Mouse (Mus musculus): ENCODE results near the gene Myl6. TPM values are rescaled to one million over a fixed set of nuclear protein-coding genes. Genes with fewer than 3 reads are reported as not detected.

Gene Myl6
- polyA plus RNA-seq, 1 experiment from 2014 or later: 1,028 TPM

- Histone ChIP-seq H3K4me3 (ENCODE audit: low read length) (peak overlapping the region; percentile 95), H3K27ac (ENCODE audit: low read depth, low read length) (peak overlapping the region; percentile 98), H3K4me1 (ENCODE audit: control insufficient read depth, insufficient read depth, low read depth, low read length) (peaks cover 10% of the 10 kb centered on the region), H3K27me3 (replicated peaks; ENCODE audit: control insufficient read depth, insufficient read depth, low read length) (no peaks in the 10 kb centered on the region), H3K9me3 (ENCODE audit: control insufficient read depth, low read length) (no peaks in the 10 kb centered on the region), H3K4me2 (ENCODE audit: low read length) (peak overlapping the region; percentile 64), H3K9ac (ENCODE audit: low read depth, low read length) (peak overlapping the region; percentile 99), H3K36me3 (ENCODE audit: control insufficient read depth, insufficient read depth, low read length) (peaks cover 10% of the 10 kb centered on the region)
- 0% methylated on average over 29 of the region's 29 CpGs for WGBS
- peak; percentile 68 for ATAC-seq
These were observed 35.6 kb downstream of the Myl6 start for GRCm38 (mm10) chr10:128458348-128458718.

GRCm38 (mm10) chr10:128457676-128458075 is 36.3 kb downstream of the Myl6 start:
- Histone ChIP-seq H3K4me2 (ENCODE audit: low read length) (no peak overlapping the region), H3K4me1 (ENCODE audit: control insufficient read depth, insufficient read depth, low read depth, low read length) (peaks cover 10% of the 10 kb centered on the region), H3K27me3 (replicated peaks; ENCODE audit: control insufficient read depth, insufficient read depth, low read length) (no peaks in the 10 kb centered on the region), H3K9me3 (ENCODE audit: control insufficient read depth, low read length) (no peaks in the 10 kb centered on the region), H3K36me3 (ENCODE audit: control insufficient read depth, insufficient read depth, low read length) (0 out of 2 replicates have a peak, but pooled peaks cover 4% of the 10 kb centered on the region), H3K27ac (ENCODE audit: low read depth, low read length) (no peak overlapping the region), H3K4me3 (ENCODE audit: low read length) (no peak overlapping the region), H3K9ac (ENCODE audit: low read depth, low read length) (no peak overlapping the region)
- no peak for ATAC-seq
- WGBS: 89% methylated on average over 6 of the region's 6 CpGs

DNA sequence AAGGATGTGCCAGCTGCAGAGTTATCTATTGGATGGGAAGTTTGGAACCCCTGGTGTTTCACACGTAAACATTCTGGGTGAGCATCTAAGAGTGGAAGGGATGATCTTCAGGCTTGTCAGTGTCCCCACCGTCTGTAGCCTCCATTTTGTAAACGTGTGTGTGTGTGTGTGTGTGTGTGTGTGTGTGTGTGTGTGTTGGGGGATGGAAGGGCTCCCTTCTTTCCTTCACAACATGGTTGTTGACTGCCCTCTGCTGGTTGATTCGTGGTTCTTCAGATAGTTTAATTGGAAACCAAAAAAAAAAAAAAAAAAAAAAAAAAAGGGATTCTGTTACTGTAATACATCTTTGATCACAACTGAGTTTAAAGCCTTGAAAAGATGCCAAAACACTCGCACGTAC is 38.7 kb downstream of the Myl6 start:
- Histone ChIP-seq H3K9ac (ENCODE audit: low read depth, low read length) (no peak overlapping the region), H3K9me3 (ENCODE audit: control insufficient read depth, low read length) (no peaks in the 10 kb centered on the region), H3K36me3 (ENCODE audit: control insufficient read depth, insufficient read depth, low read length) (no peaks in the 10 kb centered on the region), H3K27ac (ENCODE audit: low read depth, low read length) (no peak overlapping the region), H3K4me2 (ENCODE audit: low read length) (peak overlapping the region; percentile 30), H3K4me1 (ENCODE audit: control insufficient read depth, insufficient read depth, low read depth, low read length) (no peaks in the 10 kb centered on the region; the same call in 1 of the 2 replicates), H3K4me3 (ENCODE audit: low read length) (no peak overlapping the region), H3K27me3 (replicated peaks; ENCODE audit: control insufficient read depth, insufficient read depth, low read length) (no peaks in the 10 kb centered on the region)
- ATAC-seq: no peak
- WGBS: 5% methylated on average over 6 of the region's 6 CpGs

- Histone ChIP-seq H3K4me2 (ENCODE audit: low read length) (no peak overlapping the region), H3K4me3 (ENCODE audit: low read length) (no peak overlapping the region), H3K9me3 (ENCODE audit: control insufficient read depth, low read length) (no peaks in the 10 kb centered on the region), H3K36me3 (ENCODE audit: control insufficient read depth, insufficient read depth, low read length) (no peaks in the 10 kb centered on the region), H3K27ac (ENCODE audit: low read depth, low read length) (no peak overlapping the region), H3K27me3 (replicated peaks; ENCODE audit: control insufficient read depth, insufficient read depth, low read length) (no peaks in the 10 kb centered on the region), H3K9ac (ENCODE audit: low read depth, low read length) (no peak overlapping the region), H3K4me1 (ENCODE audit: control insufficient read depth, insufficient read depth, low read depth, low read length) (no peaks in the 10 kb centered on the region)
- 74% methylated on average over 3 of the region's 3 CpGs for WGBS
- ATAC-seq: no peak
These were observed 39.5 kb downstream of the Myl6 start for GRCm38 (mm10) chr10:128454471-128454870.

DNA sequence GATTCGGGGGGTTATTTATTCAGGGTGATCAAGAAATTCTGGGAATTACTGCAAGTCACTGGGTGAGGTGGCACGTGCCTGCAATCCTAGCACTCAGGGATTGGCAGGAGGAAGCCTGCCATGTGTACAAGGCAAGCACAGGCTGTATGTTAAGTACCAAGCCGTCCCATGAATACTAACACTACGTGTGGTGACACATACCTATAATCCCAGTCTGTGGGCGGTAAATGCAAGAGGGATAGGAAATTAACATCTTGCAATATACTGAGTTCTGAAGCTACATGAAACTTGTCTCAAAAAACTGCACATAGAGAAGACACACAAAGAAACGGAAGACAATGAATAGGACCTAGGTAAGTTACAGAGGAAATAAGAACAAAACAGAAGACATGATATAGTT is 42.9 kb downstream of the Myl6 start:
- Histone ChIP-seq H3K9ac (ENCODE audit: low read depth, low read length) (no peak overlapping the region), H3K4me2 (ENCODE audit: low read length) (no peak overlapping the region), H3K9me3 (ENCODE audit: control insufficient read depth, low read length) (no peaks in the 10 kb centered on the region), H3K27ac (ENCODE audit: low read depth, low read length) (no peak overlapping the region), H3K27me3 (replicated peaks; ENCODE audit: control insufficient read depth, insufficient read depth, low read length) (no peaks in the 10 kb centered on the region), H3K4me3 (ENCODE audit: low read length) (no peak overlapping the region), H3K36me3 (ENCODE audit: control insufficient read depth, insufficient read depth, low read length) (no peaks in the 10 kb centered on the region), H3K4me1 (ENCODE audit: control insufficient read depth, insufficient read depth, low read depth, low read length) (no peaks in the 10 kb centered on the region)
- WGBS: 81% methylated on average over 6 of the region's 6 CpGs
- no peak for ATAC-seq

- Histone ChIP-seq H3K9ac (ENCODE audit: low read depth, low read length) (no peak overlapping the region), H3K4me2 (ENCODE audit: low read length) (no peak overlapping the region), H3K4me1 (ENCODE audit: control insufficient read depth, insufficient read depth, low read depth, low read length) (no peaks in the 10 kb centered on the region), H3K36me3 (ENCODE audit: control insufficient read depth, insufficient read depth, low read length) (peaks cover 5% of the 10 kb centered on the region; the same call in 1 of the 2 replicates), H3K27me3 (replicated peaks; ENCODE audit: control insufficient read depth, insufficient read depth, low read length) (no peaks in the 10 kb centered on the region), H3K27ac (ENCODE audit: low read depth, low read length) (no peak overlapping the region), H3K9me3 (ENCODE audit: control insufficient read depth, low read length) (no peaks in the 10 kb centered on the region), H3K4me3 (ENCODE audit: low read length) (no peak overlapping the region)
- no peak for ATAC-seq
- WGBS: 93% methylated on average over 4 of the region's 4 CpGs
These were observed 48.5 kb downstream of the Myl6 start for GRCm38 (mm10) chr10:128445407-128445806.

DNA sequence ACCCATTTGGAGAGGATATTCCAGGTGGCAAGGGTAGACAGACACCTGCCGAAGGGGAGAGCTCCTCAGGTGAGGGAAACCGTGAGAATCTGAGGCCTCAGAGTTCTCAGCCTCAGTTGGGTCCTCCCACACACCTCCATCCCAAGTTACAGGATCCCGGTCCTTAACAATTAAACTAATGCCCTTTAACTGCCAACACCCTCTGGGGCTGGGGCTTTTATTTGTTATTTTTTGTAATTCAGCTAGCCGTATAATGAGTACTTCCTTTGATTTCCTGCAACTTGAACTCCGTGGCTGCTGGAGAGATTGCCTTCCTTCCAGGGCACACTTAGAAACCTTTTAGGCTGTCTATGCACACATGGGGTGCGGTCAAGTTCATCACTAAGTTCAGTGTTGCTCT is 49.6 kb downstream of the Myl6 start:
- ATAC-seq: no peak
- H3K9me3 ChIP-seq (ENCODE audit: control insufficient read depth, low read length): no peaks in the 10 kb centered on the region
- peaks cover 8% of the 10 kb centered on the region; the same call in 1 of the 2 replicates for H3K36me3 ChIP-seq (ENCODE audit: control insufficient read depth, insufficient read depth, low read length)
- H3K4me3 ChIP-seq (ENCODE audit: low read length): no peak overlapping the region
- H3K27me3 ChIP-seq (replicated peaks; ENCODE audit: control insufficient read depth, insufficient read depth, low read length): no peaks in the 10 kb centered on the region
- no peak overlapping the region for H3K4me2 ChIP-seq (ENCODE audit: low read length)
- H3K9ac ChIP-seq (ENCODE audit: low read depth, low read length): no peak overlapping the region
- no peaks in the 10 kb centered on the region for H3K4me1 ChIP-seq (ENCODE audit: control insufficient read depth, insufficient read depth, low read depth, low read length)
- WGBS: 77% methylated on average over 6 of the region's 6 CpGs
- no peak overlapping the region for H3K27ac ChIP-seq (ENCODE audit: low read depth, low read length)

DNA sequence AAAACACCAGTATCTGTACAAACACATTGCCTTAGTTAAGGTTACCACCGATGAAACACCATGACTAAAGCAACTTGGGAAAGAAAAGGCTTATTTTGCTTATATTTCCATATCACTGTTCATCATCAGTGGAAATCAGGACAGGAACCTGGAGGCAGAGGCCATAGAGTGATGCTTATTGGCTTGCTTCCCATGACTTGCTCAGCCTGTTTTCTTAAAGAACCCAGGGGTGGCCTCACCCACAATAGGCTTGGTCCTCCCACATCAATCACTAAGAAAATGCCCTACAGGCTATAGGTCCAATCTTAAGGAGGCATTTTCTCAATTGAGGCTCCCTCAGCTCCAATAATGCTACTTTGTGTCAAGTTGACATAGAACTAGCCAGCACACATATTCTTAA is 51.2 kb downstream of the Myl6 start:
- no peak for ATAC-seq
- no peaks in the 10 kb centered on the region for H3K9me3 ChIP-seq (ENCODE audit: control insufficient read depth, low read length)
- peaks cover 21% of the 10 kb centered on the region for H3K36me3 ChIP-seq (ENCODE audit: control insufficient read depth, insufficient read depth, low read length)
- WGBS: 86% methylated on average over 1 of the region's 1 CpGs
- no peak overlapping the region for H3K9ac ChIP-seq (ENCODE audit: low read depth, low read length)
- no peak overlapping the region for H3K4me2 ChIP-seq (ENCODE audit: low read length)
- H3K27ac ChIP-seq (ENCODE audit: low read depth, low read length): no peak overlapping the region
- no peaks in the 10 kb centered on the region for H3K4me1 ChIP-seq (ENCODE audit: control insufficient read depth, insufficient read depth, low read depth, low read length)
- no peak overlapping the region for H3K4me3 ChIP-seq (ENCODE audit: low read length)
- H3K27me3 ChIP-seq (replicated peaks; ENCODE audit: control insufficient read depth, insufficient read depth, low read length): no peaks in the 10 kb centered on the region

- 76% methylated on average over 10 of the region's 10 CpGs for WGBS
- H3K27ac ChIP-seq (ENCODE audit: low read depth, low read length): no peak overlapping the region
- H3K9ac ChIP-seq (ENCODE audit: low read depth, low read length): no peak overlapping the region
- H3K9me3 ChIP-seq (ENCODE audit: control insufficient read depth, low read length): no peaks in the 10 kb centered on the region
- H3K4me2 ChIP-seq (ENCODE audit: low read length): no peak overlapping the region
- no peaks in the 10 kb centered on the region for H3K4me1 ChIP-seq (ENCODE audit: control insufficient read depth, insufficient read depth, low read depth, low read length)
- peaks cover 30% of the 10 kb centered on the region for H3K36me3 ChIP-seq (ENCODE audit: control insufficient read depth, insufficient read depth, low read length)
- no peak for ATAC-seq
- no peak overlapping the region for H3K4me3 ChIP-seq (ENCODE audit: low read length)
- H3K27me3 ChIP-seq (replicated peaks; ENCODE audit: control insufficient read depth, insufficient read depth, low read length): no peaks in the 10 kb centered on the region
These were observed 52.4 kb downstream of the Myl6 start for GRCm38 (mm10) chr10:128441324-128442119.

All from hindbrain, embryonic 16.5 days (tissue).